Mouse (Mus musculus): ENCODE data around the gene Alg14. TPM values are rescaled to one million over a fixed set of nuclear protein-coding genes. Genes with fewer than 3 reads are reported as not detected.

Alg14 gene
- total and polyA plus RNA-seq, 3 experiments, result 6.0 to 10.2 (median 6.3) TPM

GRCm38 (mm10) chr3:121378708-121379612 is 87.4 kb downstream of the Alg14 start:
- Histone ChIP-seq H3K36me3 (replicated peaks in 1 of 2; ENCODE audit: control insufficient read depth in 1 of 2, insufficient read depth in 1 of 2, low read length in 1 of 2) (no peaks in the 10 kb centered on the region), H3K79me2 (replicated peaks; ENCODE audit: control insufficient read depth, extremely low read depth, insufficient read depth, poor library complexity, severe bottlenecking) (no peaks in the 10 kb centered on the region), H3K4me1 (ENCODE audit: control insufficient read depth in 1 of 2, insufficient read depth in 2 of 2) (no peaks in the 10 kb centered on the region), H3K4me3 (replicated peaks in 1 of 3; ENCODE audit: low read depth in 2 of 3, low read length in 2 of 3, poor library complexity in 1 of 3) (no peak overlapping the region), H3K27me3 (replicated peaks) (no peaks in the 10 kb centered on the region), H3K9me3 (replicated peaks; ENCODE audit: low read length) (no peaks in the 10 kb centered on the region), H3K27ac (ENCODE audit: insufficient read depth, low read depth) (no peak overlapping the region), H3K4me2 (ENCODE audit: insufficient read depth, low read depth, poor library complexity, severe bottlenecking) (no peak overlapping the region), H3K9ac (ENCODE audit: insufficient read depth, low read depth) (no peak overlapping the region)
- in situ Hi-C loops (cut with MboI; ENCODE audit: low pct_ligation_motif_present, low pct_unique_long_range_greater_than_20kb, low sequenced_read_pairs), result no loop called here
- dilution Hi-C loops (cut with MboI; ENCODE audit: extremely low pct_ligation_motif_present, extremely low pct_unique_long_range_greater_than_20kb, low sequenced_read_pairs), result no loop called here
- no peak for DNase-seq (ENCODE audit: extremely low read depth)
- no peak for TF ChIP-seq SMC3 (IDR thresholded peaks at IDR 0.05; ENCODE audit: low read depth, low read length)
- TF ChIP-seq MYC (IDR thresholded peaks at IDR 0.05; ENCODE audit: low read depth, low read length), result no peak
- TF ChIP-seq ZKSCAN1 (IDR thresholded peaks at IDR 0.05; ENCODE audit: borderline replicate concordance, low read depth, low read length), result no peak
- no peak for TF ChIP-seq TBP (conservative IDR thresholded peaks at IDR 0.05; ENCODE audit: low read depth, low read length)
- TF ChIP-seq TCF12 (IDR thresholded peaks at IDR 0.05; ENCODE audit: low read depth, low read length), result no peak
- no peak for TF ChIP-seq SIN3A (IDR thresholded peaks at IDR 0.05; ENCODE audit: low read length)
- no peak for TF ChIP-seq NELFE (IDR thresholded peaks at IDR 0.05; ENCODE audit: low read depth, low read length)
- TF ChIP-seq CHD2 (IDR thresholded peaks at IDR 0.05; ENCODE audit: low read length), result no peak
- no peak for TF ChIP-seq CHD1 (IDR thresholded peaks at IDR 0.05; ENCODE audit: low read depth, low read length)
- no peak for TF ChIP-seq MAZ (IDR thresholded peaks at IDR 0.05; ENCODE audit: low read depth, low read length)

- Histone ChIP-seq H3K4me3 (replicated peaks in 1 of 3; ENCODE audit: low read depth in 2 of 3, low read length in 2 of 3, poor library complexity in 1 of 3) (no peak overlapping the region), H3K79me2 (replicated peaks; ENCODE audit: control insufficient read depth, extremely low read depth, insufficient read depth, poor library complexity, severe bottlenecking) (no peaks in the 10 kb centered on the region), H3K36me3 (replicated peaks in 1 of 2; ENCODE audit: control insufficient read depth in 1 of 2, insufficient read depth in 1 of 2, low read length in 1 of 2) (no peaks in the 10 kb centered on the region), H3K9ac (ENCODE audit: insufficient read depth, low read depth) (no peak overlapping the region), H3K9me3 (replicated peaks; ENCODE audit: low read length) (no peaks in the 10 kb centered on the region), H3K27ac (ENCODE audit: insufficient read depth, low read depth) (no peak overlapping the region), H3K4me1 (ENCODE audit: control insufficient read depth in 1 of 2, insufficient read depth in 2 of 2) (no peaks in the 10 kb centered on the region), H3K4me2 (ENCODE audit: insufficient read depth, low read depth, poor library complexity, severe bottlenecking) (no peak overlapping the region), H3K27me3 (replicated peaks) (no peaks in the 10 kb centered on the region)
- dilution Hi-C loops (cut with MboI; ENCODE audit: extremely low pct_ligation_motif_present, extremely low pct_unique_long_range_greater_than_20kb, low sequenced_read_pairs), result no loop called here
- no peak for DNase-seq (ENCODE audit: extremely low read depth)
- in situ Hi-C loops (cut with MboI; ENCODE audit: low pct_ligation_motif_present, low pct_unique_long_range_greater_than_20kb, low sequenced_read_pairs), result no loop called here
- no peak for TF ChIP-seq PAX5 (IDR thresholded peaks at IDR 0.05; ENCODE audit: low read length)
- no peak for TF ChIP-seq ZMIZ1 (IDR thresholded peaks at IDR 0.05; ENCODE audit: low read depth, low read length)
- TF ChIP-seq MYC (IDR thresholded peaks at IDR 0.05; ENCODE audit: low read depth, low read length), result no peak
- no peak for TF ChIP-seq CHD1 (IDR thresholded peaks at IDR 0.05; ENCODE audit: low read depth, low read length)
- no peak for TF ChIP-seq MXI1 (IDR thresholded peaks at IDR 0.05; ENCODE audit: low read depth, low read length)
- TF ChIP-seq E2F4 (IDR thresholded peaks at IDR 0.05; ENCODE audit: insufficient replicate concordance, low read depth, low read length), result no peak
- no peak for TF ChIP-seq BHLHE40 (IDR thresholded peaks at IDR 0.05; ENCODE audit: low read depth, low read length)
- TF ChIP-seq CTCF (conservative IDR thresholded peaks at IDR 0.05 in 1 of 2, IDR thresholded peaks at IDR 0.05 in 1 of 2; ENCODE audit: low read depth in 2 of 2, low read length in 2 of 2), result no peak
- no peak for TF ChIP-seq UBTF (IDR thresholded peaks at IDR 0.05; ENCODE audit: low read depth, low read length)
- TF ChIP-seq NRF1 (IDR thresholded peaks at IDR 0.05; ENCODE audit: low read depth, low read length), result no peak
- TF ChIP-seq JUN (IDR thresholded peaks at IDR 0.05; ENCODE audit: insufficient read depth, low read depth, low read length), result no peak
- TF ChIP-seq MAFK (IDR thresholded peaks at IDR 0.05; ENCODE audit: insufficient replicate concordance, low read length), result no peak
- TF ChIP-seq ZNF384 (IDR thresholded peaks at IDR 0.05; ENCODE audit: low read depth, low read length), result no peak
- TF ChIP-seq ZKSCAN1 (IDR thresholded peaks at IDR 0.05; ENCODE audit: borderline replicate concordance, low read depth, low read length), result no peak
- no peak for TF ChIP-seq ELF1 (IDR thresholded peaks at IDR 0.05; ENCODE audit: low read depth, low read length)
- TF ChIP-seq MAX (IDR thresholded peaks at IDR 0.05; ENCODE audit: low read length), result no peak
- TF ChIP-seq ETS1 (conservative IDR thresholded peaks at IDR 0.05; ENCODE audit: low read depth, low read length), result no peak
- TF ChIP-seq KAT2A (IDR thresholded peaks at IDR 0.05; ENCODE audit: insufficient replicate concordance, low read length), result no peak
- TF ChIP-seq TBP (conservative IDR thresholded peaks at IDR 0.05; ENCODE audit: low read depth, low read length), result no peak
Observed at GRCm38 (mm10) chr3:121379699-121380098, 88.1 kb downstream of the Alg14 start.
